Mouse (Mus musculus): Measurements from ENCODE around the gene Gm17455.

- TF ChIP-seq CTCF (IDR thresholded peaks at IDR 0.05; ENCODE audit: insufficient read depth, low read depth, low read length) (no peak), POLR2A (IDR thresholded peaks at IDR 0.05; ENCODE audit: insufficient read depth, low read depth, low read length) (no peak)
Observed at GRCm38 (mm10) chr10:60370601-60371061, 28.9 kb upstream of the Gm17455 start.
